Mouse (Mus musculus): ENCODE results near the gene Car4. TPM values are rescaled to one million over a fixed set of nuclear protein-coding genes. Genes with fewer than 3 reads are reported as not detected.

Gene Car4
- polyA plus RNA-seq, 2 experiments from 2014 or later: not detected

DNA sequence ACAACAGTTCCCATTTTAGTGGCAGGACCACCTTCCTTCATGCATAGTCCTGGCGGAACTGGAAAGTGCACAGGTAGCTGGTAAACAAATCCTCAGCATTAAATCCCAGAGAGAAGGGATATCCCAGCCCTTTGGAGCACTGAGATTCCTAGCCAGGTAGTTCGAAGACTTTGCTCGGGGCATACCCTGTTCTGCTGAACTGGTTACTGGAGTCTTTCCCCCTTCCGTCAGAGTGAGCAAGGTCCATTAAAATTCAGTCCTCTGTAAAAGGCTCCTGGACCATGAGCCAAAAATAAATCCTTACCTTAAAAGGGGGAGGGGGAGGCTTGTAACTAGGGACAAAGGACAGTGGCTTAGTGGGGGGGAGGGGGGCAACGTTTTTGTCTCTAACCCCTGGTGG is 1.6 kb downstream of the Car4 start:
- ATAC-seq: no peak

DNA sequence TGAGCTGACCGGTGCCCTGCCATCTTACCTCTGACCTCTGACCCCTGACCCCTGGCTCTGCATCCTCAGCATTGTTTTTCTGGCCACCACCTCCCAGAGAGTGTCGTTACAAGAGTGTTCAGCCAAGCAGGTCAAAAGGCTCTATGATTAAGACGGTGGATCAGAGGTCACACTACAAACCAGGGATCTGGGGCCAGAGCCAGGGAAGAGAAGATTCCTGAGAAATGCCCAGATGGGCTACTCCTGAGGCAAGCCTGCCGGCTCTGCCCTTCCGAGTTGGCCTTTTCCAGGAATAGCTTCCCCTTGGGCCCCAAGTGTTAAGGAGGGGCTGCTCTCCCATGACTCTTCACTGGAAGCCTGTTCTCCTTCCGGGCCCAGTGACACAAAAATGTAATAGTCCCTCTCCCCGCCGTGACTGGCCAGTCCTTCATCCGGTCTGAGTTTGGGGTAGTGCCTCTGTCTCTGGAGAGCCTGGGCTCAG is 2.2 kb downstream of the Car4 start:
- no peak for ATAC-seq

DNA sequence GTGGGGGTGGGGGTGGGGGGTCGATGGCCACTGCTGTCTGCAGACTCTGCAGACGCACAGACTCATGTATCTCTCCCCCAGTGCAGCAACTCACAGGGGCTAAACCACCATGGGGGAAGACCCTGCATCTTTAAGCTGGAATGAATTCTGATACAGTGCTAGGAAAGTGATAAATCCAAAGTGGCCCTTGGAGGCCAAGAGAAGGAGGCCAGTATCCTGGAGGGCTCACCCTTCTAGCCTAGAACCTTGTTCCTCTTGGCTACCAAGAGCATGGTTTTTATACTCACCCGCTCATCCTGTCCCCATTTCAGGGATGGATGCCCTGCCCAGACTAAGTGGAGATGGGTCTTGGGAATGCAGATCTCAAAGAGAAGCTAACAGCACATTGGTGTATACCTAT is 2.7 kb downstream of the Car4 start:
- no peak for ATAC-seq

GRCm38 (mm10) chr11:84960780-84961179 is 3.2 kb downstream of the Car4 start:
- no peak for ATAC-seq

DNA sequence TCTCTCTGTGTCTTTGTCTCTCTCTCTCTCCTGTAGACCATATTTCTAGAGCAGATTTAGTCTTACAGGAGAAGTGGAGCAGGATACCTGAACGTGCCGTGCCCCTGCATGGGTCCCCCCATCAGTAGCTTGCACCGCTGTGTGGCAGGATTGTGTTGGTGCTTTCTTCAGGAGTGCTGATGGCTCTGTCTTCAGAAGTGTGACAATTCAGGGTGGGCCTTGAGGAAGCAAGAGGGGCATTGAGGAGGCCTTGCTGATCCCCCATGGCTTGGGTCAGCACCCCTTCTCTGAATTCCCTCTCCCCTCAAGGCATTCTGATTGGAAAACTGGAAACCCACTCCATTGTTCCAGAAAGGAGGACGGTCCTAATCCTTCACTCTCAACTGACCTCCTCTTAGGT is 4.0 kb downstream of the Car4 start:
- ATAC-seq: no peak

DNA sequence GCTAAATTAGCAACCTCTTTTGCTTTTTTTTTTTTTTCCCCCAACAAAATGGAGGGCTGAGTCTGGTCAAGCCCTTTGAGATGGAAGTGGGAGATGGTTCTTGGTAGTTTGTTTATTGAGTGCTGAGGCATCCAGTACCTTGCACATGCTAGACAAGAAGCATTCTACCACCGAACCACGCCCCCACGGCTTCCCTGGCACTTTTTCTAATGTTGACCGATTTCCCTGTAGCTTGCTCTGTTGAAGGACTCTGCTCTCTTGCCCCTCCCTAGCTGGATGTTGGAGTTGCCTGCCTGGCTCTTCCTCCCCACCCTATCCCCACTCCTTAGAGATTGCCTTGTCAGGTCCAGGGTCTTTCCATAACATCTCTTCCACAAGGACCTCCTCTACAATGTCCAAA is 5.0 kb downstream of the Car4 start:
- ATAC-seq: no peak

- no peak for ATAC-seq
Measured at GRCm38 (mm10) chr11:84963556-84963955, 6.0 kb downstream of the Car4 start.

DNA sequence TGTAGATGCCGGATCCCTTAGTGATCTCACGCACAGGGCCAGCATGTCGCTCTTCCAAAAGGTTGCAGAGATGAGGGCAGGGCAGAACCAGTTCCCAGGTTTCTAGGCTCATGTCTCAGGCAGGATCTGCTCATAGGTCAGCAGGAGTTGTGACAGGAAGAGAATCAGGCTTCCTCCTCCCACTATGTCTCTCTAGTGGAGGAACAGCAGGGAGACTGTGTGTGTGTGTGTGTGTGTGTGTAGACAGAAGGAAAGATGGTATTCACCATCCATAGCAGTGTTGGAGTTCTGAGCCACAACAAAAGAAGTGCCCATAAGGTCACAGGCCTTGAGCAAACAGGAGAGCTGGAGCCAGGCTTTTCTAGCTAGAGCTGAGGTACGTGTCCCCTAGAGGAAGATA is 9.1 kb downstream of the Car4 start:
- ATAC-seq: no peak

DNA sequence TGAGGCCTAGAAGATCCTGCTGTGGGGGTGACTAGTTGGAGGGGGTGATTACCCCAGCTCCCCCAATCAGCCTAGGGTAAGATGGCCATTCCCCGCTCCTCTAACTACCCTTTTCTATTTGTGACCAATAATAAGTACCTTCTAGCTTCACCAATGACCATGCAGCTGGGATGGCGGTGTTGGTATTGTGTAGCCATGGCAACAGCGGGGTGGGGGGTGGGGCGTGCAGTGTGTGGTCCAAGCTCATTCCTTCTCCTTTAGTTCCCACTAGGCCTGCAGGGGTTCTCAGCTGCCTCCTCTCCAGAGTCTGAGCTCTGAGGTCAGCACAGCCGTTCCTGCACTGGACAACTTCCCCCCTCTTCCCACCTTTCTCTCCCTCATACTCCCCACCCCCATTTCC is 9.5 kb downstream of the Car4 start:
- ATAC-seq: no peak

GRCm38 (mm10) chr11:84968309-84968708 is 10.7 kb downstream of the Car4 start:
- ATAC-seq: no peak

DNA sequence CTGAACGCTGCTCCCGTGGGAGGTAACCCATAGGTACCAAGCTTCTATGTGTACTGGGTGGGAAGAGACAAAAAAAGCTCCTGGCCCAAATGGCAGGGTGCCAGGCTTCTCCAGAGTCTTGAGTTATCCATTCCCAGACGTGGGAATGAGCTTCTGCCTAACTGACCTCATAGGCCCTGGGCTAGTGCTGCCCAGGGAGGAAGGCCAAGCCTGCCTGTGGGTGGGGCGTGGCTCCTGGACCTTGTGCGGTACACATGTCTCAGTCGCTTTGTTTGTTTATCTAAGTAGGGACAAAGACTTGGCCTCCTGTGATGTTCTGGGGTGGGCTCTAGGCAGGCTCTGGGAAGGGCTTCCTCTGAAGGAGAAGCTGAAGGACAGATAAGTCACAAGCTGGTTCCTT is 11.2 kb downstream of the Car4 start:
- ATAC-seq: no peak

DNA sequence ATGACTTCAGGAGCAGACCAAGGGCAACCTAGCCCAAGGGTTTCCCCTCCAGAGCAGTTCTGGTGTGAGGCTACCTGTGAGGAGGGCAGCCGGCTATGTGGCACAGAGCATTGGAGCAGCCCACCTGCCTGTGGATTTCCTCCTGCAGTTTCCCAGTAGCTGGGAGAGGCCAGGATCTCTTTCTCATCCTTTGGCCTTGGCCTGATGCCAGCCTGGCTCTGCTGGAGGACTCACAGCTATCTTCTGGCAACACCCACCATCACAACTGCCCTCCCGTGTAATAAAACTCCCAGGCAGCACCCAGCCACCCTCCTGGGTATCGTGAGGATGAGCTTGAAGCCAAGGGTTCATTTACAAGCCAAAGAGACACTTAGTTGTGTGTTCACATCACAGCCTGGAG is 14.5 kb downstream of the Car4 start:
- no peak for ATAC-seq

GRCm38 (mm10) chr11:84973661-84974060 is 16.1 kb downstream of the Car4 start:
- ATAC-seq: no peak

GRCm38 (mm10) chr11:84974582-84974981 is 17.0 kb downstream of the Car4 start:
- no peak for ATAC-seq

- no peak for ATAC-seq
Measured at GRCm38 (mm10) chr11:84976706-84977105, 19.1 kb downstream of the Car4 start.

DNA sequence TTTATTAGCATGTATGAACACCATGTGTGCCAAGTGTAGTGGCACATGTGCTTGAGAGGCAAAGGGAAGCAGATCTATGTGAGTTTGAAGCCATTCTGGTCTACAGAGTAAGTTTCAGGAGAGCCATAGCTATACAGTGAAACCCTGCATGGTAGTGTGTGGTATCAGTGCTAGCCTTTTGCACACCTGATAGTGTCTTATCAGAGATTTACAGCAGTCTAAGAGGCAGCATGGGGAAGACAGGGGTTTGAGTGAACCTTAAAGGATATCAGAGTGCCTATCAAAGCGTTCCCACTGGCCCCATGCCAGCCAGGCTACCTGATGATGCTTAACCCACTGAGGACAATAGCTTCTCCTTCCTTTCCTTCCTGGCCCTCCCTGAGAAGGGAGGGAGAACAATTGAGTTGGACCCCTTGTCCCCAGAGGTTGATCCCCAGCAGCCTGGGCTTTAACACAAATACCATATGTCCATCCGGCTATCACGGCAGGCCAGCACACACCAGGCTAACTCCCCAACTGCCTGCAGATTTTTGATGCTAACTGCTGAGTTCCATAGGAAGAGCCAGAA is 19.9 kb downstream of the Car4 start:
- no peak for ATAC-seq

- no peak for ATAC-seq
Measured at GRCm38 (mm10) chr11:84978113-84978512, 20.5 kb downstream of the Car4 start.

DNA sequence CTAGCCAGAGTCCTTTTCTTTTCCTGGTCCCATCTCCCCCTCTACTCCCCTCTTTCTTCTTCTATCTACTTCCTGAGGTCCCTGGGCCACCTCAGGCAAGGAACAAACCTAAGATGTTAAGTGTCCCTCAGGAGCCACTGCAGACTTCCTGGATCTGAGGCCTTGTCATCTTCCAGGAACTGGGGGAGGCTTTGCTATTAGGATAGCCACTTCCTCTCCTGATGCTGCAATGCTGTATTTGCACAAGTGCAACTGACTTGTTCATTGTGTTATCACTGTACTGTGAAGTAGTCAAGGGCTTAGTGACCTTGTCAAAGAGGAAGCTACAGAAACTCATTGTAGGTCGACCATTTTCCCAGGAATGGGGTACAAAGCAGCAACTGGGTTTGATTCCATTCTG is 21.8 kb downstream of the Car4 start:
- no peak for ATAC-seq

DNA sequence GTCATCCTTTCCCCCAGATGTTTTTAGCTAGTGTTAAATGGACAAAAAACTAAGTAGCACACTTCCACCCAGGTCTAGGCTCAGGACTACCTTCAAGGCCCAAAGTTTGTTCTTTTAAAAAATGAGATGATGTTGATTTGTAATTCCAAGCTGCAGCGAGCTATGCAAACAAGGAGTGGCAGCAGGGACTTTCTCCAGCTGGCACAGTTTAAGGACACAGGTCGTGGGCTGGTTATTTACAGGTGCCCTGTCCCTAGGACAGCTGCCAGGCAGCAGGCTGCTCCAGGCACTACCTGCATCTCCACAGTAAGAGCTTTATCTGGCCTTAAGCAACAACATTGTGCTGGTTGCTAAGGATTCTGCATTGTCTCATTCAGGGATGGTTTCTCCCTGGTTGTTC is 23.1 kb downstream of the Car4 start:
- ATAC-seq: no peak

DNA sequence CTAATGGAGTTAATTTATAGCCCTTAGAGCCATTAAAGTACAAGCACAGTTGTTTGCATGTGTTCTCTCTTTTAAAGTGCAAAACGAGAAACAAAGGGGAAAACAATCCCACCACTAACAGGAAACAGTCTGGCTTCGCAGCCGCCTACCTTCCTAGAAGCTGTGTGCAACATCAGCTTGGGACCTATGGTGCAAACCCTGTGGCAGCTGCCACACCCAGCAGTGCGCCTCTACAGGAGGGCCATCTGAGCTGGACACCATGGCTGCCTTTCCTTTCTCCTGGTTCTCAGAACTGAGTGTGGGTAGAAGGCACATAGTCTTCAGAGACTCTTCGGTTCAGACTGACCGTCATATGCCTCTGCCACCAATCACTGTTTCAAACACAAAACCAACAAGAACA is 27.8 kb downstream of the Car4 start:
- no peak for ATAC-seq

GRCm38 (mm10) chr11:84988341-84988919 is 30.8 kb downstream of the Car4 start:
- no peak for ATAC-seq

DNA sequence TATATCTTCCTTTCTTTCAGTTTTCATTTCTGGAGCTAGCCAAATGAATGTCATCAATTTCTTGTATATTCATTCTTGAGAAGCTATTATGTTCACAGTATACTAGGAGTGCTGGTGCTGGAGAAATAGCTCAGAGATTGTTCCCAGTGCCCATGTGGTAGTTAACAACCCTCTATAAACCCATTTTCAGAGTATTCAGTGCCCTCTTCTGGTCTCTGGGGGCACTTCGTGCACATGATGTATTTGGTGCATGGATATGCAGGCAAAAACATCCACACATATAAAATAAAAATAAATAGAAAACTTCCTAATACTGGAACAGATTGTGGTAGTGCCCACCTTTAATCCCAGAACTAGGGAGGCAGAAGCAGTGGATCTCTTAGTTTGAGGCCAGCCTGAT is 35.4 kb downstream of the Car4 start:
- ATAC-seq: no peak

DNA sequence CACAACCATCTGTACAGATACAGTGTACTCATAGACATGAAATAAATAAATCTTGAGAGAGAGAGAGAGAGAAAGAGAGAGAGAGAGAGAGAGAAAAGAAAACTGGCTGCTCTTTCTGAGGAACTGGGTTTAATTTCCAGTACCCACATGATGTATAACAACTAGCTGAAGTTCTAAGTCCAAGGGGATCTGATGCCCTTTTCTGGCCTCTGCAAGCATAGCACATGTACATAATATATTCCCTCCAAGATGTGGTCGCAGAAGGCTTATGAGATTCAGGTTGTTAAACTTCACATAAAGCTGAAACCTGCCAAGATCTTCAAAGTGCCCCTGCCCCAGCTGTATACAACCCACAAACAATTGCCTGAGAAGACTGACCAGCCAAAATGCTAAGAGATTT is 37.7 kb downstream of the Car4 start:
- no peak for ATAC-seq

DNA sequence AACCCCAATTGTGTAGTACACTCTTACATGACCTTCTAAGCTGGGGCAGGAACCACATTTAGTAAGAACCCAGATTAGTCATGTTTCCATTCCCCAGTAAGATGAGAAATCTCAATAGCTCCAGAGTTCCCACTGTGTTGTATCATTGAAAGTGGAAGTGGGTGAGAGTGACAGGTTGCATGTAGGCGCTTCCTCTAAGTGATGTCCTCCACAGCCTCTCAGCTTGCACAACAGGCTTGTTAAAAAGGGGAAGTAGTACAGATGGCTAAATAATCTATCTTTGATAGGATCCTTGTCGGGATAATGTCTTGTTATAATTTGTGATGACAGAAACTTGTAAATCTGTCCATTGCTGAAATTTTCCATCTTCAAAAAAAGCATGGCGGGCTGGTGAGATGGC is 46.0 kb downstream of the Car4 start:
- ATAC-seq: no peak

GRCm38 (mm10) chr11:85013121-85013520 is 55.5 kb downstream of the Car4 start:
- no peak for ATAC-seq

All from CD4-positive, CD25-positive, alpha-beta regulatory T cell, adult 4 months (primary cell).